Mouse (Mus musculus) stomach, embryonic 14.5 days (tissue): ENCODE measurements around the gene Cyb5b. TPM values are rescaled to one million over a fixed set of nuclear protein-coding genes. Genes with fewer than 3 reads are reported as not detected.
"Not testable (repeated sequence)": the region's sequence is repeated elsewhere in the genome, so short reads cannot be mapped to it uniquely, and the experiment has no call there.

Experiments
- ATAC-seq: fragments of 200-750 bp; cut with Nextera tagmentation; 2 replicates; pipeline ENCODE4 v1.8.0; 2017; ENCODE audit warnings: low read depth, moderate TSS enrichment; ENCODE audit not compliant: insufficient number of reproducible peaks, insufficient read depth, low FRiP score
- H3K27ac ChIP-seq: fragments of 300-500 bp; sonication (generic); 2 replicates; pipeline ENCODE4 v1.5.1; 2014; ENCODE audit warnings: mild to moderate bottlenecking, low read length, moderate library complexity, mixed read lengths
- H3K27me3 ChIP-seq: fragments of 300-500 bp; sonication (generic); 2 replicates; pipeline ENCODE4 v1.6.1; 2014; ENCODE audit warnings: low read length, control low read depth, mixed read lengths; ENCODE audit not compliant: control insufficient read depth, insufficient read depth
- H3K36me3 ChIP-seq: fragments of 300-500 bp; sonication (generic); 2 replicates; pipeline ENCODE4 v1.6.1; 2014; ENCODE audit warnings: mild to moderate bottlenecking, control low read depth, low read length, moderate library complexity, mixed read lengths; ENCODE audit not compliant: control insufficient read depth, insufficient read depth
- H3K4me1 ChIP-seq: fragments of 300-500 bp; sonication (generic); 2 replicates; pipeline ENCODE4 v1.6.1; 2014; ENCODE audit warnings: low read length, control low read depth, mixed read lengths; ENCODE audit not compliant: control insufficient read depth, insufficient read depth
- H3K4me2 ChIP-seq: fragments of 300-500 bp; sonication (generic); replicated peaks from 2 replicates; pipeline ENCODE4 v1.6.1; 2014; ENCODE audit warnings: low read depth, low read length, control low read depth
- H3K4me3 ChIP-seq: fragments of 300-500 bp; sonication (generic); 2 replicates; pipeline ENCODE4 v1.5.1; 2014; ENCODE audit warnings: low read depth, low read length, control low read depth
- H3K9ac ChIP-seq: fragments of 300-500 bp; sonication (generic); replicated peaks from 2 replicates; pipeline ENCODE4 v1.6.1; 2014; ENCODE audit warnings: low read depth, mild to moderate bottlenecking, control low read depth, low read length, moderate library complexity, mixed read lengths
- H3K9me3 ChIP-seq: fragments of 300-500 bp; sonication (generic); 2 replicates; pipeline ENCODE4 v1.6.1; 2016; ENCODE audit warnings: low read depth, low read length, control low read depth; ENCODE audit not compliant: control insufficient read depth
- WGBS: fragments of 180-500 bp; shearing (Covaris S2); extraction: QIAGEN DNeasy Blood & Tissue Kit; methylation state at CpG from one replicate; pipeline ENCODE4 v1.1.7; 2014; 5-methylcytosine and 5-hydroxymethylcytosine counted together
- polyA plus RNA-seq: library from polyadenylated mRNA; unstranded; fragments of >200 nt; fragmentation: Nextera tagmentation; extraction: Ambion mirVana; gene quantifications from 2 replicates; pipeline ENCODE4 v1.2.1, GENCODE M21; 2014

The Cyb5b gene
- 89.6 and 105 TPM in 2 replicates for polyA plus RNA-seq

GRCm38 (mm10) chr8:107150404-107151157 lies at the start of gene Cyb5b:
TSS of gene Cyb5b (plus strand) at chr8:107150640.
- WGBS = under 1% methylated on average over 65 of the region's 65 CpGs
- Histone ChIP-seq H3K9ac (peak within 1 kb of the TSS; percentile 90), H3K4me1 (peaks cover 6% of the 10 kb centered on the region; the same call in 1 of the 2 replicates), H3K4me2 (peak within 1 kb of the TSS; percentile 76), H3K4me3 (peak within 1 kb of the TSS; percentile 93), H3K27ac (peak within 1 kb of the TSS; percentile 6; the same call in 1 of the 2 replicates), H3K36me3 (peaks cover 17% of the 10 kb centered on the region), H3K27me3 (no peaks in the 10 kb centered on the region), H3K9me3 (no peaks in the 10 kb centered on the region)
- peak; percentile 92 for ATAC-seq

GRCm38 (mm10) chr8:107104547-107104946 lies 45.9 kb upstream of the Cyb5b start:
- H3K9ac ChIP-seq = no peak overlapping the region
- H3K9me3 ChIP-seq = no peaks in the 10 kb centered on the region
- 6% methylated on average over 4 of the region's 4 CpGs for WGBS
- H3K27me3 ChIP-seq = no peaks in the 10 kb centered on the region
- no peaks in the 10 kb centered on the region for H3K36me3 ChIP-seq
- H3K4me2 ChIP-seq = no peak overlapping the region
- no peaks in the 10 kb centered on the region for H3K4me1 ChIP-seq
- no peak overlapping the region for H3K4me3 ChIP-seq
- H3K27ac ChIP-seq = no peak overlapping the region
- no peak for ATAC-seq

GRCm38 (mm10) chr8:107108089-107108488 lies 42.4 kb upstream of the Cyb5b start:
- not testable (repeated sequence) for ATAC-seq

GRCm38 (mm10) chr8:107108978-107109720 lies 41.3 kb upstream of the Cyb5b start:
- 0 out of 2 replicates have a peak, but pooled peaks cover under 1% of the 10 kb centered on the region for H3K4me1 ChIP-seq
- WGBS = 46% methylated on average over 23 of the region's 23 CpGs
- no peak overlapping the region for H3K9ac ChIP-seq
- H3K4me2 ChIP-seq = peak overlapping the region; percentile 31
- H3K36me3 ChIP-seq = no peaks in the 10 kb centered on the region
- H3K4me3 ChIP-seq = peak overlapping the region; percentile 7
- no peaks in the 10 kb centered on the region for H3K9me3 ChIP-seq
- H3K27ac ChIP-seq = no peak overlapping the region
- H3K27me3 ChIP-seq = no peaks in the 10 kb centered on the region
- ATAC-seq = peak; percentile 37; the same call in 1 of the 2 replicates

More at GRCm38 (mm10) chr8:107108089-107108488, 42.4 kb upstream of the Cyb5b start:
- H3K4me1 ChIP-seq, H3K9me3 ChIP-seq, H3K36me3 ChIP-seq, H3K27ac ChIP-seq, H3K27me3 ChIP-seq, H3K9ac ChIP-seq, H3K4me2 ChIP-seq, H3K4me3 ChIP-seq: not testable (repeated sequence)
- WGBS = 93% methylated on average over 5 of the region's 5 CpGs

GRCm38 (mm10) chr8:107109816-107110435 lies 40.5 kb upstream of the Cyb5b start:
- Histone ChIP-seq H3K27ac (no peak overlapping the region), H3K4me3 (no peak overlapping the region), H3K9ac (no peak overlapping the region), H3K27me3 (no peaks in the 10 kb centered on the region), H3K4me2 (no peak overlapping the region), H3K36me3 (no peaks in the 10 kb centered on the region), H3K9me3 (no peaks in the 10 kb centered on the region), H3K4me1 (0 out of 2 replicates have a peak, but pooled peaks cover 8% of the 10 kb centered on the region)
- WGBS = 82% methylated on average over 5 of the region's 5 CpGs
- no peak for ATAC-seq

GRCm38 (mm10) chr8:107110629-107111330 lies 39.7 kb upstream of the Cyb5b start:
- 0 out of 2 replicates have a peak, but pooled peaks cover 8% of the 10 kb centered on the region for H3K4me1 ChIP-seq
- no peaks in the 10 kb centered on the region for H3K9me3 ChIP-seq
- H3K4me2 ChIP-seq = no peak overlapping the region
- no peaks in the 10 kb centered on the region for H3K36me3 ChIP-seq
- no peak for ATAC-seq
- H3K9ac ChIP-seq = no peak overlapping the region
- no peaks in the 10 kb centered on the region for H3K27me3 ChIP-seq
- WGBS = 68% methylated on average over 9 of the region's 9 CpGs
- no peak overlapping the region for H3K4me3 ChIP-seq
- H3K27ac ChIP-seq = no peak overlapping the region

GRCm38 (mm10) chr8:107111340-107112105 lies 38.9 kb upstream of the Cyb5b start:
- no peak for ATAC-seq
- H3K9ac ChIP-seq = no peak overlapping the region
- H3K27me3 ChIP-seq = no peaks in the 10 kb centered on the region
- WGBS = 82% methylated on average over 10 of the region's 11 CpGs
- H3K27ac ChIP-seq = no peak overlapping the region
- no peaks in the 10 kb centered on the region for H3K36me3 ChIP-seq
- no peaks in the 10 kb centered on the region for H3K9me3 ChIP-seq
- no peak overlapping the region for H3K4me2 ChIP-seq
- H3K4me3 ChIP-seq = no peak overlapping the region
- H3K4me1 ChIP-seq = 0 out of 2 replicates have a peak, but pooled peaks cover 8% of the 10 kb centered on the region
